Mouse (Mus musculus): ENCODE results near the gene Nrxn3. TPM values are rescaled to one million over a fixed set of nuclear protein-coding genes. Genes with fewer than 3 reads are reported as not detected.

Nrxn3 gene
- polyA plus RNA-seq, 1 experiment from 2014 or later = 1.3 TPM

DNA sequence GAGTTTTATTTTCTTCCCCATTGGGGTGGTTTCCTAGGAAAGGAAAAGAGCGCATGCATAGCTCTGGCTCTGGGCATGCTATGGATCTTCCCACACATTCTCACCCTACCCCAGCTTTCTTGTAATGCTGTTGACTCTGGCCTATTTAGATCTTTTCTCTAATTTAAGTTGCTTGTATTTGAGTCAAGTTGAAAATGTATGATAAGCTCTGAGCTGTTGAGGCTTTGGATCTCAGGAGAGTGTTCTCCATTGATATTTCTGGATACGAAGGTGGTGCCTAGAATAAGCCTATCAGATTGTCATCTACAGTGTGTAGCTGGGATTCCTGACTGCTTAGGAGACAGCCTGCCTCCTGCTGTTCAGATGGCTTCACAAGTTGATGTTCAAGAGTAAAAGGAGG is 930.5 kb downstream of the Nrxn3 start:
- Histone ChIP-seq H3K27me3 (ENCODE audit: control insufficient read depth, insufficient read depth, low read length) (no peaks in the 10 kb centered on the region), H3K36me3 (ENCODE audit: control insufficient read depth, insufficient read depth) (no peaks in the 10 kb centered on the region), H3K9me3 (replicated peaks; ENCODE audit: control insufficient read depth, low read length) (no peaks in the 10 kb centered on the region), H3K27ac (ENCODE audit: low read length) (no peak overlapping the region), H3K4me1 (ENCODE audit: control insufficient read depth, insufficient read depth, low read length) (no peaks in the 10 kb centered on the region), H3K4me3 (ENCODE audit: low read length) (no peak overlapping the region), H3K9ac (ENCODE audit: low read length) (no peak overlapping the region), H3K4me2 (ENCODE audit: low read depth, low read length) (no peak overlapping the region)
- no peak for ATAC-seq (replicated peaks; ENCODE audit: extremely low read depth, insufficient read depth, low FRiP score)
- WGBS = 72% methylated on average over 2 of the region's 2 CpGs

- H3K9me3 ChIP-seq (replicated peaks; ENCODE audit: control insufficient read depth, low read length) = no peaks in the 10 kb centered on the region
- H3K4me3 ChIP-seq (ENCODE audit: low read length) = no peak overlapping the region
- H3K27ac ChIP-seq (ENCODE audit: low read length) = no peak overlapping the region
- H3K4me2 ChIP-seq (ENCODE audit: low read depth, low read length) = no peak overlapping the region
- H3K27me3 ChIP-seq (ENCODE audit: control insufficient read depth, insufficient read depth, low read length) = no peaks in the 10 kb centered on the region
- 68% methylated on average over 3 of the region's 3 CpGs for WGBS
- H3K36me3 ChIP-seq (ENCODE audit: control insufficient read depth, insufficient read depth) = no peaks in the 10 kb centered on the region
- no peak for ATAC-seq (replicated peaks; ENCODE audit: extremely low read depth, insufficient read depth, low FRiP score)
- no peak overlapping the region for H3K9ac ChIP-seq (ENCODE audit: low read length)
- H3K4me1 ChIP-seq (ENCODE audit: control insufficient read depth, insufficient read depth, low read length) = no peaks in the 10 kb centered on the region
Observed at GRCm38 (mm10) chr12:89661219-89661618, 938.5 kb downstream of the Nrxn3 start.

DNA sequence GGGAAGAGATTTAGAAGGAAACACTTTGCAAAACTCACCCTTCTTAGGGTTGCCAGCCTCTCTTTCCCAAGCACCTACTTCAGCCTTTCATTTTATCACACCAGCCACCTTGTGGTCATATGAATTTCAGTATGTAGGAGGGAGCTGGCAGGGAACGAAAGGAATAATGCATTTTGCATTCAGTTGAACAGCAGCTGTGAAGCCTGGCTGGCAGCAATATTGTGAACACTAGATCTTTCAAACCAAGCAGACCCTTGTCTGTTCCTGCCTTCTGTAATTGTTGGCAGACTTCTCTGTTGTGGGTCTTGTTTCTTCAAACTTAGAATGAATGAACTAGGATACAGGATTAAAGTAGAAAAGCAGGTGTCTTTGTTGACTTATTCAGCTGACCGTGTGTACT is 946.2 kb downstream of the Nrxn3 start:
- Histone ChIP-seq H3K4me1 (ENCODE audit: control insufficient read depth, insufficient read depth, low read length) (no peaks in the 10 kb centered on the region), H3K4me2 (ENCODE audit: low read depth, low read length) (no peak overlapping the region), H3K4me3 (ENCODE audit: low read length) (no peak overlapping the region), H3K36me3 (ENCODE audit: control insufficient read depth, insufficient read depth) (no peaks in the 10 kb centered on the region), H3K27ac (ENCODE audit: low read length) (no peak overlapping the region), H3K9ac (ENCODE audit: low read length) (no peak overlapping the region), H3K9me3 (replicated peaks; ENCODE audit: control insufficient read depth, low read length) (no peaks in the 10 kb centered on the region), H3K27me3 (ENCODE audit: control insufficient read depth, insufficient read depth, low read length) (no peaks in the 10 kb centered on the region)
- WGBS = 68% methylated on average over 2 of the region's 2 CpGs
- no peak for ATAC-seq (replicated peaks; ENCODE audit: extremely low read depth, insufficient read depth, low FRiP score)

GRCm38 (mm10) chr12:89672819-89673218 is 950.1 kb downstream of the Nrxn3 start:
- WGBS = 62% methylated on average over 2 of the region's 2 CpGs
- no peak overlapping the region for H3K9ac ChIP-seq (ENCODE audit: low read length)
- no peaks in the 10 kb centered on the region for H3K4me1 ChIP-seq (ENCODE audit: control insufficient read depth, insufficient read depth, low read length)
- H3K36me3 ChIP-seq (ENCODE audit: control insufficient read depth, insufficient read depth) = no peaks in the 10 kb centered on the region
- H3K27me3 ChIP-seq (ENCODE audit: control insufficient read depth, insufficient read depth, low read length) = no peaks in the 10 kb centered on the region
- no peak for ATAC-seq (replicated peaks; ENCODE audit: extremely low read depth, insufficient read depth, low FRiP score)
- no peaks in the 10 kb centered on the region for H3K9me3 ChIP-seq (replicated peaks; ENCODE audit: control insufficient read depth, low read length)
- H3K4me2 ChIP-seq (ENCODE audit: low read depth, low read length) = no peak overlapping the region
- no peak overlapping the region for H3K4me3 ChIP-seq (ENCODE audit: low read length)
- no peak overlapping the region for H3K27ac ChIP-seq (ENCODE audit: low read length)

DNA sequence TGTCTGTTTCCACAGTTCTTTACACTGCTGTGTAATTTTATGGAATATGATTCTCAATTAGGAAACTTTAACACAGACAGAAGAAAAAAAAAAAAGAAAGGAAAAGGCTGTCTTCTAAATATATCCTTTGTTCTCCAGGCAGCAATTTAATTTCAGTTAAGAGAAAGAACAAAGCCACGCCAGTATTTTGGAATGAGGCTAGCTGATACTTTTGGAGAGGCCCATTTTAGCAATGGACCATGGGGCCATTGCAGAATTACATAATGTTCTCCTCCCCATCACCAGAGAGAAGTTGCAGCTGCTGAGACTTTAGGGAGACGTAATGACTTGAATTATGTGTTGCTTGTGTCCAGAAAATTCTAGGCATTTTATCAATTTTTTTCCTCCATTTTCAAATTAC is 963.0 kb downstream of the Nrxn3 start:
- 61% methylated on average over 2 of the region's 2 CpGs for WGBS

GRCm38 (mm10) chr12:89689086-89689485 is 966.4 kb downstream of the Nrxn3 start:
- Histone ChIP-seq H3K4me1 (ENCODE audit: control insufficient read depth, insufficient read depth, low read length) (no peaks in the 10 kb centered on the region), H3K4me3 (ENCODE audit: low read length) (no peak overlapping the region), H3K9ac (ENCODE audit: low read length) (no peak overlapping the region), H3K36me3 (ENCODE audit: control insufficient read depth, insufficient read depth) (no peaks in the 10 kb centered on the region), H3K4me2 (ENCODE audit: low read depth, low read length) (no peak overlapping the region), H3K27me3 (ENCODE audit: control insufficient read depth, insufficient read depth, low read length) (no peaks in the 10 kb centered on the region), H3K27ac (ENCODE audit: low read length) (no peak overlapping the region), H3K9me3 (replicated peaks; ENCODE audit: control insufficient read depth, low read length) (no peaks in the 10 kb centered on the region)
- WGBS = 88% methylated on average over 7 of the region's 7 CpGs
- no peak for ATAC-seq (replicated peaks; ENCODE audit: extremely low read depth, insufficient read depth, low FRiP score)

More for the DNA sequence above, 963.0 kb downstream of the Nrxn3 start:
- H3K4me1 ChIP-seq (ENCODE audit: control insufficient read depth, insufficient read depth, low read length) = no peaks in the 10 kb centered on the region
- no peak overlapping the region for H3K4me2 ChIP-seq (ENCODE audit: low read depth, low read length)
- no peak overlapping the region for H3K4me3 ChIP-seq (ENCODE audit: low read length)
- H3K27ac ChIP-seq (ENCODE audit: low read length) = no peak overlapping the region
- H3K36me3 ChIP-seq (ENCODE audit: control insufficient read depth, insufficient read depth) = no peaks in the 10 kb centered on the region
- H3K9ac ChIP-seq (ENCODE audit: low read length) = no peak overlapping the region
- ATAC-seq (replicated peaks; ENCODE audit: extremely low read depth, insufficient read depth, low FRiP score) = no peak
- H3K9me3 ChIP-seq (replicated peaks; ENCODE audit: control insufficient read depth, low read length) = no peaks in the 10 kb centered on the region
- no peaks in the 10 kb centered on the region for H3K27me3 ChIP-seq (ENCODE audit: control insufficient read depth, insufficient read depth, low read length)

DNA sequence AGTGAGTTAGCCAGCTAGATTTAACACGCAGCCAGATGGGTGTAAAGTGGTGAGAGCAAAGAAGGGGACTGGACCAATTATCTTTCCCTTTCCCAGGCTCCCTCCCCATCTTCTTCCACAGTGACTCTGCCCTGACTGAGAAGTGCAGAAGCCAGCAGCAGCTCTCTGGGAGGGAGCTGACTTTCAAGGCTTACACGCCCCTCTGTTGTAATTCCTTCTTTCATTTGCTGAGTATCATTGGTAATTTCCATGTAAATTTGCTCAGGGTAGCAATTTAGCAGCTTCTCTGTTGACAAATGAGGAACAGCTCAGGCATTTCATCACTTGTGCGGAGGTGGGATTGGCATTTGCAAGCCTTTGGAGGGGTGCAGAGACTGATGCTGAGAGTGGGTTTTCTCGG is 976.8 kb downstream of the Nrxn3 start:
- Histone ChIP-seq H3K27me3 (ENCODE audit: control insufficient read depth, insufficient read depth, low read length) (no peaks in the 10 kb centered on the region), H3K9ac (ENCODE audit: low read length) (no peak overlapping the region), H3K36me3 (ENCODE audit: control insufficient read depth, insufficient read depth) (no peaks in the 10 kb centered on the region), H3K4me1 (ENCODE audit: control insufficient read depth, insufficient read depth, low read length) (no peaks in the 10 kb centered on the region), H3K9me3 (replicated peaks; ENCODE audit: control insufficient read depth, low read length) (no peaks in the 10 kb centered on the region), H3K4me2 (ENCODE audit: low read depth, low read length) (no peak overlapping the region), H3K27ac (ENCODE audit: low read length) (no peak overlapping the region), H3K4me3 (ENCODE audit: low read length) (no peak overlapping the region)
- ATAC-seq (replicated peaks; ENCODE audit: extremely low read depth, insufficient read depth, low FRiP score) = no peak
- WGBS = 21% methylated on average over 4 of the region's 4 CpGs

DNA sequence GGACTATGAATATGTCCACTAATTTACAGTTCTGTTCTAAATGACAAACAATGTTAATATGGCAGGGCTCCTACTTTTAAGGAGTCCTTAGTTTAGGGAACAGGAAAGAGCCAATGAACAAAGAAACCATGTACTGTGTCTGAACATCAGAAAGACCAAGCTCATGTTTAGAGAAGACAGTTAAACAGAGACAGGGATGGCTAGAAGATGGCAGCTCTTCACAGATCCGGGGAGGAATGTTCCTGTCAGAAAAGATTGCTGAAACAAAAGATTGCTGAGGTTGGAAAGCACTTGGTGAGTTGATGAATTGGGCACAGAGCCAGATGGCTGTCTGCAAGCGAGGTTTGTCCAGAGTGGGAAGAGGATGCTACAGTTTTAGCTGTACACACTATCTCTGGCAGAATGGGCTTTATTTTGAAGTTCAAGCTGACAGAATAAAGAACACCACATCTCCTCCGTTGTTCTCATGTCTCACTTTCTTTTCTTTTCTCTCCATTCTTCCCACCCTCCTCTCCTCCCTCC is 978.3 kb downstream of the Nrxn3 start:
- no peak for ATAC-seq (replicated peaks; ENCODE audit: extremely low read depth, insufficient read depth, low FRiP score)
- WGBS = 16% methylated on average over 3 of the region's 3 CpGs

DNA sequence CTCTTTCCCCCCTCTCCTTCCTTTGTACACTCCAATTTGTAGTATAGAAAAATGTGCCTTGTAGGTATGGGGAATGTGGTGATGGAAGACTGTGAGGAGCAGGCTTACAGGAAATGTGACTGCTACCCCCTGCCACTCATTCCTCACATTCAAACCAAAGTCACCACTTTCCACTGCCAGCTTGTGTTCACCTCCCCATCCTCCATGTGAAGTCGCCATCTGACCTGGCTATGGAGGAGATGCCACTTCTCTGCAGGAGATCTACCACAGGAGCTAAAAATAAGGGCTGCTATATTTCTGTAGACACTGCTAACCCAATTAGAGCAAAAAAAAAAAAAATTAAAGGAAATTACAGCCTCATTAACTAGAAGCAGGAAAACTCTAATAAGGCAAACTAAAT is 980.3 kb downstream of the Nrxn3 start:
- ATAC-seq (replicated peaks; ENCODE audit: extremely low read depth, insufficient read depth, low FRiP score) = no peak
- H3K4me2 ChIP-seq (ENCODE audit: low read depth, low read length) = no peak overlapping the region
- H3K36me3 ChIP-seq (ENCODE audit: control insufficient read depth, insufficient read depth) = no peaks in the 10 kb centered on the region
- no peak overlapping the region for H3K27ac ChIP-seq (ENCODE audit: low read length)
- H3K27me3 ChIP-seq (ENCODE audit: control insufficient read depth, insufficient read depth, low read length) = no peaks in the 10 kb centered on the region
- no peak overlapping the region for H3K4me3 ChIP-seq (ENCODE audit: low read length)
- WGBS = 70% methylated on average over 1 of the region's 1 CpGs
- no peak overlapping the region for H3K9ac ChIP-seq (ENCODE audit: low read length)
- no peaks in the 10 kb centered on the region for H3K4me1 ChIP-seq (ENCODE audit: control insufficient read depth, insufficient read depth, low read length)
- H3K9me3 ChIP-seq (replicated peaks; ENCODE audit: control insufficient read depth, low read length) = no peaks in the 10 kb centered on the region

More for the DNA sequence above, 978.3 kb downstream of the Nrxn3 start:
- Histone ChIP-seq H3K36me3 (ENCODE audit: control insufficient read depth, insufficient read depth) (no peaks in the 10 kb centered on the region), H3K9me3 (replicated peaks; ENCODE audit: control insufficient read depth, low read length) (no peaks in the 10 kb centered on the region), H3K27ac (ENCODE audit: low read length) (no peak overlapping the region), H3K4me3 (ENCODE audit: low read length) (no peak overlapping the region), H3K4me1 (ENCODE audit: control insufficient read depth, insufficient read depth, low read length) (no peaks in the 10 kb centered on the region), H3K4me2 (ENCODE audit: low read depth, low read length) (no peak overlapping the region), H3K27me3 (ENCODE audit: control insufficient read depth, insufficient read depth, low read length) (no peaks in the 10 kb centered on the region), H3K9ac (ENCODE audit: low read length) (no peak overlapping the region)

DNA sequence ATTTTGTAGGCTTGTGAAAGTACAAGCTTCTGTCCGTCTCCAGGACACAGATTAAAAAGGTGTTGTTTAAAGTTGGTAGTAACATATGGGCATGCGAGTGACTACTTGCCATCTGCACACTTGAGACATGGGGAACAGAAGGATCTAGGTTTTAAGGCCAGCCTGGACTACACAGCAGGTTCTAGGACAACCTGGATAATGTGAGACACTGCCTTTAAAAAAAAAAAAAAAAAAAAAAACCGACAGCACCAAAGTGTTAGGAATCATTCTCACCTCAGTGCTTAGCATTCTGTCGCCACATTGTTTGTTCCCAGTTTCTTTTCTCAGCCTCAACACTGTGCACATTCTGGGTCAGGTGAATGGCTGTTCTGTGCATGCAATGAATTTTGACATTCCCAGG is 985.2 kb downstream of the Nrxn3 start:
- Histone ChIP-seq H3K27ac (ENCODE audit: low read length) (no peak overlapping the region), H3K4me1 (ENCODE audit: control insufficient read depth, insufficient read depth, low read length) (no peaks in the 10 kb centered on the region), H3K36me3 (ENCODE audit: control insufficient read depth, insufficient read depth) (no peaks in the 10 kb centered on the region), H3K4me3 (ENCODE audit: low read length) (no peak overlapping the region), H3K9ac (ENCODE audit: low read length) (no peak overlapping the region), H3K9me3 (replicated peaks; ENCODE audit: control insufficient read depth, low read length) (no peaks in the 10 kb centered on the region), H3K27me3 (ENCODE audit: control insufficient read depth, insufficient read depth, low read length) (no peaks in the 10 kb centered on the region), H3K4me2 (ENCODE audit: low read depth, low read length) (no peak overlapping the region)
- 56% methylated on average over 4 of the region's 4 CpGs for WGBS
- ATAC-seq (replicated peaks; ENCODE audit: extremely low read depth, insufficient read depth, low FRiP score) = no peak

Measured in heart, embryonic 16.5 days (tissue).